Mouse (Mus musculus) embryonic facial prominence, embryonic 10.5 days (tissue): Measurements from ENCODE around the gene Evi5. TPM values are rescaled to one million over a fixed set of nuclear protein-coding genes. Genes with fewer than 3 reads are reported as not detected.

ENCODE experiments used
- DNase-seq: peaks from one replicate; pipeline ENCODE4 v3.0.0-alpha.2; 2017; ENCODE audit warnings: low spot score
- H3K27ac ChIP-seq: fragments of 300-500 bp; sonication (generic); replicated peaks from 2 replicates; pipeline ENCODE4 v1.5.1; 2016; ENCODE audit warnings: mild to moderate bottlenecking
- H3K27me3 ChIP-seq: fragments of 300-500 bp; sonication (generic); replicated peaks from 2 replicates; pipeline ENCODE4 v1.6.1; 2016; ENCODE audit warnings: low read depth, mild to moderate bottlenecking; ENCODE audit not compliant: poor library complexity, severe bottlenecking
- H3K36me3 ChIP-seq: fragments of 300-500 bp; sonication (generic); replicated peaks from 2 replicates; pipeline ENCODE4 v1.6.1; 2016; ENCODE audit warnings: mild to moderate bottlenecking, moderate library complexity
- H3K4me1 ChIP-seq: fragments of 300-500 bp; sonication (generic); 2 replicates; pipeline ENCODE4 v1.6.1; 2016
- H3K4me3 ChIP-seq: fragments of 300-500 bp; sonication (generic); 2 replicates; pipeline ENCODE4 v1.5.1; 2016; ENCODE audit warnings: mild to moderate bottlenecking, moderate library complexity
- H3K9me3 ChIP-seq: fragments of 300-500 bp; sonication (generic); 2 replicates; pipeline ENCODE4 v1.6.1; 2016; ENCODE audit warnings: mild to moderate bottlenecking
- WGBS: fragments of 180-500 bp; shearing (Covaris S2); methylation state at CpG from one replicate; pipeline ENCODE4 v1.1.7; 2016; 5-methylcytosine and 5-hydroxymethylcytosine counted together
- polyA plus RNA-seq: library from polyadenylated mRNA; unstranded; fragments of >200 nt; fragmentation: Nextera tagmentation; extraction: Ambion mirVana; gene quantifications from 2 replicates; pipeline ENCODE4 v1.2.1, GENCODE M21; 2016

Evi5 gene
- polyA plus RNA-seq, 1 experiment from 2014 or later: 55.7 TPM

- H3K27me3 ChIP-seq: no peaks in the 10 kb centered on the region
- H3K4me1 ChIP-seq: no peaks in the 10 kb centered on the region
- DNase-seq: no peak
- H3K9me3 ChIP-seq: no peaks in the 10 kb centered on the region
- 87% methylated on average over 2 of the region's 2 CpGs for WGBS
- H3K4me3 ChIP-seq: no peak overlapping the region
- peaks cover 21% of the 10 kb centered on the region for H3K36me3 ChIP-seq
- no peak overlapping the region for H3K27ac ChIP-seq
These were observed 82.9 kb downstream of the Evi5 start for GRCm38 (mm10) chr5:107791966-107792365.

- H3K27ac ChIP-seq: no peak overlapping the region
- no peaks in the 10 kb centered on the region for H3K27me3 ChIP-seq
- no peaks in the 10 kb centered on the region for H3K4me1 ChIP-seq
- 84% methylated on average over 5 of the region's 5 CpGs for WGBS
- no peak overlapping the region for H3K4me3 ChIP-seq
- no peaks in the 10 kb centered on the region for H3K9me3 ChIP-seq
- DNase-seq: no peak
- H3K36me3 ChIP-seq: peaks cover 29% of the 10 kb centered on the region
These were observed 85.4 kb downstream of the Evi5 start for GRCm38 (mm10) chr5:107789492-107789891.

GRCm38 (mm10) chr5:107787682-107788443, 87.0 kb downstream of the Evi5 start:
- peaks cover 36% of the 10 kb centered on the region for H3K36me3 ChIP-seq
- no peak overlapping the region for H3K27ac ChIP-seq
- no peaks in the 10 kb centered on the region for H3K27me3 ChIP-seq
- WGBS: 85% methylated on average over 7 of the region's 7 CpGs
- H3K4me3 ChIP-seq: no peak overlapping the region
- no peak for DNase-seq
- H3K9me3 ChIP-seq: no peaks in the 10 kb centered on the region
- H3K4me1 ChIP-seq: no peaks in the 10 kb centered on the region

- no peaks in the 10 kb centered on the region for H3K4me1 ChIP-seq
- H3K9me3 ChIP-seq: no peaks in the 10 kb centered on the region
- no peak overlapping the region for H3K27ac ChIP-seq
- H3K36me3 ChIP-seq: peaks cover 35% of the 10 kb centered on the region
- no peaks in the 10 kb centered on the region for H3K27me3 ChIP-seq
- DNase-seq: no peak
- WGBS: 86% methylated on average over 1 of the region's 1 CpGs
- H3K4me3 ChIP-seq: no peak overlapping the region
These were observed 92.5 kb downstream of the Evi5 start for GRCm38 (mm10) chr5:107782360-107782759.

- Histone ChIP-seq H3K4me1 (no peaks in the 10 kb centered on the region), H3K27ac (no peak overlapping the region), H3K9me3 (no peaks in the 10 kb centered on the region), H3K4me3 (no peak overlapping the region), H3K27me3 (no peaks in the 10 kb centered on the region), H3K36me3 (peaks cover 19% of the 10 kb centered on the region)
- DNase-seq: no peak
- 87% methylated on average over 3 of the region's 3 CpGs for WGBS
These were observed 96.1 kb downstream of the Evi5 start for GRCm38 (mm10) chr5:107778763-107779162.

- no peak for DNase-seq
- WGBS: 93% methylated on average over 1 of the region's 1 CpGs
- no peak overlapping the region for H3K4me3 ChIP-seq
These were observed 97.4 kb downstream of the Evi5 start for GRCm38 (mm10) chr5:107777545-107777830.

GRCm38 (mm10) chr5:107776777-107777544, 97.9 kb downstream of the Evi5 start:
- Histone ChIP-seq H3K36me3 (peaks cover 16% of the 10 kb centered on the region), H3K4me3 (no peak overlapping the region), H3K27ac (no peak overlapping the region), H3K4me1 (no peaks in the 10 kb centered on the region), H3K9me3 (no peaks in the 10 kb centered on the region), H3K27me3 (no peaks in the 10 kb centered on the region)
- 89% methylated on average over 4 of the region's 4 CpGs for WGBS
- DNase-seq: no peak

More at GRCm38 (mm10) chr5:107777545-107777830, 97.4 kb downstream of the Evi5 start:
- Histone ChIP-seq H3K27me3 (no peaks in the 10 kb centered on the region), H3K4me1 (no peaks in the 10 kb centered on the region), H3K27ac (no peak overlapping the region), H3K9me3 (no peaks in the 10 kb centered on the region), H3K36me3 (peaks cover 13% of the 10 kb centered on the region)

- no peaks in the 10 kb centered on the region for H3K9me3 ChIP-seq
- H3K27ac ChIP-seq: no peak overlapping the region
- no peak overlapping the region for H3K4me3 ChIP-seq
- DNase-seq: no peak
- H3K4me1 ChIP-seq: no peaks in the 10 kb centered on the region
- H3K27me3 ChIP-seq: no peaks in the 10 kb centered on the region
- peaks cover 13% of the 10 kb centered on the region for H3K36me3 ChIP-seq
- WGBS: 98% methylated on average over 1 of the region's 1 CpGs
These were observed 99.0 kb downstream of the Evi5 start for GRCm38 (mm10) chr5:107775875-107776274.

- DNase-seq: no peak
- Histone ChIP-seq H3K4me3 (no peak overlapping the region), H3K4me1 (no peaks in the 10 kb centered on the region), H3K27ac (no peak overlapping the region), H3K36me3 (peaks cover 24% of the 10 kb centered on the region), H3K9me3 (peaks cover 7% of the 10 kb centered on the region; the same call in 1 of the 2 replicates), H3K27me3 (no peaks in the 10 kb centered on the region)
- WGBS: 88% methylated on average over 5 of the region's 5 CpGs
These were observed 102.9 kb downstream of the Evi5 start for GRCm38 (mm10) chr5:107772049-107772448.

GRCm38 (mm10) chr5:107768224-107768623, 106.7 kb downstream of the Evi5 start:
- H3K4me3 ChIP-seq: no peak overlapping the region
- 94% methylated on average over 1 of the region's 1 CpGs for WGBS
- no peak for DNase-seq
- no peaks in the 10 kb centered on the region for H3K27me3 ChIP-seq
- H3K9me3 ChIP-seq: peaks cover 7% of the 10 kb centered on the region; the same call in 1 of the 2 replicates
- peaks cover 26% of the 10 kb centered on the region for H3K36me3 ChIP-seq
- no peak overlapping the region for H3K27ac ChIP-seq
- no peaks in the 10 kb centered on the region for H3K4me1 ChIP-seq

- 95% methylated on average over 4 of the region's 4 CpGs for WGBS
These were observed 109.0 kb downstream of the Evi5 start for GRCm38 (mm10) chr5:107765946-107766345.

GRCm38 (mm10) chr5:107764486-107764885, 110.4 kb downstream of the Evi5 start:
- Histone ChIP-seq H3K27me3 (no peaks in the 10 kb centered on the region), H3K4me3 (no peak overlapping the region), H3K9me3 (peaks cover 7% of the 10 kb centered on the region; the same call in 1 of the 2 replicates), H3K27ac (no peak overlapping the region), H3K36me3 (peaks cover 33% of the 10 kb centered on the region), H3K4me1 (no peaks in the 10 kb centered on the region)
- 80% methylated on average over 1 of the region's 1 CpGs for WGBS
- no peak for DNase-seq

More at GRCm38 (mm10) chr5:107765946-107766345, 109.0 kb downstream of the Evi5 start:
- Histone ChIP-seq H3K4me1 (no peaks in the 10 kb centered on the region), H3K4me3 (no peak overlapping the region), H3K27ac (no peak overlapping the region), H3K36me3 (peaks cover 28% of the 10 kb centered on the region), H3K27me3 (no peaks in the 10 kb centered on the region), H3K9me3 (peaks cover 7% of the 10 kb centered on the region; the same call in 1 of the 2 replicates)
- no peak for DNase-seq

GRCm38 (mm10) chr5:107763674-107764073, 111.2 kb downstream of the Evi5 start:
- no peaks in the 10 kb centered on the region for H3K4me1 ChIP-seq
- no peak overlapping the region for H3K4me3 ChIP-seq
- H3K9me3 ChIP-seq: peaks cover 7% of the 10 kb centered on the region; the same call in 1 of the 2 replicates
- no peaks in the 10 kb centered on the region for H3K27me3 ChIP-seq
- H3K27ac ChIP-seq: no peak overlapping the region
- H3K36me3 ChIP-seq: peaks cover 33% of the 10 kb centered on the region
- DNase-seq: no peak
